Mouse (Mus musculus) heart, embryonic 11.5 days (tissue): ENCODE data around the gene Med22. TPM values are rescaled to one million over a fixed set of nuclear protein-coding genes. Genes with fewer than 3 reads are reported as not detected.

Experiments used
- ATAC-seq: fragments of 200-750 bp; cut with Nextera tagmentation; replicated peaks from 2 replicates; pipeline ENCODE4 v1.8.0; 2017; ENCODE audit warnings: moderate library complexity; ENCODE audit not compliant: insufficient number of reproducible peaks, low FRiP score, low TSS enrichment
- H3K27ac ChIP-seq: fragments of 300-500 bp; sonication (generic); 2 replicates; pipeline ENCODE4 v1.5.1; 2014; ENCODE audit warnings: mild to moderate bottlenecking, low read depth, low read length
- H3K27me3 ChIP-seq: fragments of 300-500 bp; sonication (generic); 2 replicates; pipeline ENCODE4 v1.6.1; 2014; ENCODE audit warnings: mild to moderate bottlenecking, low read length, mixed read lengths; ENCODE audit not compliant: control insufficient read depth, insufficient read depth
- H3K36me3 ChIP-seq: fragments of 300-500 bp; sonication (generic); 2 replicates; pipeline ENCODE4 v1.6.1; 2014; ENCODE audit warnings: mild to moderate bottlenecking, low read length, moderate library complexity, mixed read lengths; ENCODE audit not compliant: control insufficient read depth, insufficient read depth
- H3K4me1 ChIP-seq: fragments of 300-500 bp; sonication (generic); 2 replicates; pipeline ENCODE4 v1.6.1; 2014; ENCODE audit warnings: low read length; ENCODE audit not compliant: control insufficient read depth, insufficient read depth
- H3K4me2 ChIP-seq: fragments of 300-500 bp; sonication (generic); 2 replicates; pipeline ENCODE4 v1.6.1; 2014; ENCODE audit warnings: mild to moderate bottlenecking, moderate library complexity
- H3K4me3 ChIP-seq: fragments of 300-500 bp; sonication (generic); 2 replicates; pipeline ENCODE4 v1.5.1; 2014; ENCODE audit warnings: low read depth, low read length
- H3K9ac ChIP-seq: fragments of 300-500 bp; sonication (generic); 2 replicates; pipeline ENCODE4 v1.6.1; 2014; ENCODE audit warnings: mild to moderate bottlenecking, low read depth, low read length, moderate library complexity
- H3K9me3 ChIP-seq: fragments of 300-500 bp; sonication (generic); replicated peaks from 2 replicates; pipeline ENCODE4 v1.6.1; 2016; ENCODE audit warnings: low read length; ENCODE audit not compliant: control insufficient read depth
- WGBS: fragments of 180-500 bp; shearing (Covaris S2); extraction: QIAGEN DNeasy Blood & Tissue Kit; methylation state at CpG from one replicate; pipeline ENCODE4 v1.1.7; 2014; ENCODE audit not compliant: insufficient replicate concordance; 5-methylcytosine and 5-hydroxymethylcytosine counted together
- polyA plus RNA-seq: library from polyadenylated mRNA; unstranded; fragments of >200 nt; fragmentation: Nextera tagmentation; extraction: Ambion mirVana; gene quantifications from 2 replicates; pipeline ENCODE4 v1.2.1, GENCODE M21; 2014

Med22 gene
- polyA plus RNA-seq, 1 experiment from 2014 or later = 29.1 TPM

- no peak overlapping the region for H3K27ac ChIP-seq
- H3K9me3 ChIP-seq = no peaks in the 10 kb centered on the region
- H3K4me2 ChIP-seq = no peak overlapping the region
- WGBS = 60% methylated on average over 9 of the region's 9 CpGs
- H3K36me3 ChIP-seq = peaks cover 40% of the 10 kb centered on the region
- no peak for ATAC-seq
- no peak overlapping the region for H3K4me3 ChIP-seq
- no peaks in the 10 kb centered on the region for H3K27me3 ChIP-seq
- H3K9ac ChIP-seq = no peak overlapping the region
- peaks cover 16% of the 10 kb centered on the region for H3K4me1 ChIP-seq
These were observed 11.3 kb upstream of the Med22 start for GRCm38 (mm10) chr2:26921784-26922183.

- H3K4me1 ChIP-seq = peaks cover 18% of the 10 kb centered on the region
- H3K27ac ChIP-seq = no peak overlapping the region
- WGBS = 88% methylated on average over 6 of the region's 6 CpGs
- no peak overlapping the region for H3K4me2 ChIP-seq
- no peak for ATAC-seq
- no peak overlapping the region for H3K9ac ChIP-seq
- peaks cover 32% of the 10 kb centered on the region for H3K36me3 ChIP-seq
- H3K9me3 ChIP-seq = no peaks in the 10 kb centered on the region
- no peak overlapping the region for H3K4me3 ChIP-seq
- H3K27me3 ChIP-seq = no peaks in the 10 kb centered on the region
These were observed 9.8 kb upstream of the Med22 start for GRCm38 (mm10) chr2:26920190-26920855.

GRCm38 (mm10) chr2:26919684-26920083 is 9.2 kb upstream of the Med22 start:
- Histone ChIP-seq H3K4me1 (peaks cover 18% of the 10 kb centered on the region), H3K36me3 (peaks cover 28% of the 10 kb centered on the region), H3K4me3 (no peak overlapping the region), H3K27ac (no peak overlapping the region), H3K9ac (no peak overlapping the region), H3K9me3 (no peaks in the 10 kb centered on the region), H3K27me3 (no peaks in the 10 kb centered on the region), H3K4me2 (no peak overlapping the region)
- no peak for ATAC-seq
- WGBS = 88% methylated on average over 3 of the region's 3 CpGs

- H3K4me1 ChIP-seq = peaks cover 23% of the 10 kb centered on the region
- ATAC-seq = no peak
- WGBS = 2% methylated on average over 13 of the region's 13 CpGs
These were observed 6.3 kb upstream of the Med22 start for GRCm38 (mm10) chr2:26916738-26917137.

GRCm38 (mm10) chr2:26915927-26916728 is 5.7 kb upstream of the Med22 start, which contains the start of the genes Surf2 and Surf1:
Gene Surf2, plus strand, starts transcription at chr2:26916367.
Gene Surf1, minus strand, starts transcription at chr2:26916530.
- Histone ChIP-seq H3K36me3 (peaks cover 40% of the 10 kb centered on the region), H3K4me3 (peak within 1 kb of the TSS; percentile 84), H3K4me2 (peak within 1 kb of the TSS; percentile 99), H3K27me3 (no peaks in the 10 kb centered on the region), H3K4me1 (peaks cover 25% of the 10 kb centered on the region), H3K9ac (peak within 1 kb of the TSS; percentile 85), H3K9me3 (no peaks in the 10 kb centered on the region), H3K27ac (peak within 1 kb of the TSS; percentile 68)
- ATAC-seq = peak; percentile 52
- 2% methylated on average over 47 of the region's 47 CpGs for WGBS

More at GRCm38 (mm10) chr2:26916738-26917137, 6.3 kb upstream of the Med22 start:
- Histone ChIP-seq H3K27ac (peak overlapping the region; percentile 68), H3K9ac (peak overlapping the region; percentile 85), H3K36me3 (peaks cover 44% of the 10 kb centered on the region), H3K4me3 (peak overlapping the region; percentile 84), H3K27me3 (no peaks in the 10 kb centered on the region), H3K4me2 (peak overlapping the region; percentile 99), H3K9me3 (no peaks in the 10 kb centered on the region)

- Histone ChIP-seq H3K4me1 (peaks cover 25% of the 10 kb centered on the region), H3K27ac (no peak overlapping the region), H3K9me3 (no peaks in the 10 kb centered on the region), H3K36me3 (peaks cover 25% of the 10 kb centered on the region), H3K9ac (no peak overlapping the region), H3K4me3 (0 out of 2 replicates have a peak overlapping the region, but pooled peaks have one; percentile 5), H3K27me3 (no peaks in the 10 kb centered on the region), H3K4me2 (no peak overlapping the region)
- 61% methylated on average over 8 of the region's 8 CpGs for WGBS
- ATAC-seq = no peak
These were observed 3.9 kb upstream of the Med22 start for GRCm38 (mm10) chr2:26914148-26914941.

GRCm38 (mm10) chr2:26913416-26914147 is 3.1 kb upstream of the Med22 start:
- 0 out of 2 replicates have a peak overlapping the region, but pooled peaks have one; percentile 22 for H3K27ac ChIP-seq
- H3K36me3 ChIP-seq = peaks cover 21% of the 10 kb centered on the region
- WGBS = 72% methylated on average over 17 of the region's 17 CpGs
- H3K9ac ChIP-seq = no peak overlapping the region
- H3K27me3 ChIP-seq = no peaks in the 10 kb centered on the region
- H3K4me2 ChIP-seq = 0 out of 2 replicates have a peak overlapping the region, but pooled peaks have one; percentile 4
- no peaks in the 10 kb centered on the region for H3K9me3 ChIP-seq
- H3K4me1 ChIP-seq = peaks cover 32% of the 10 kb centered on the region
- no peak for ATAC-seq
- H3K4me3 ChIP-seq = no peak overlapping the region
